Mouse (Mus musculus): ENCODE measurements at regions not wholly inside any gene's neighbourhood (a gene's known extent, or its start where the extent isn't known, plus 50 kb on each side); places are given as distances from the start of the nearest gene placed in this dataset.

DNA sequence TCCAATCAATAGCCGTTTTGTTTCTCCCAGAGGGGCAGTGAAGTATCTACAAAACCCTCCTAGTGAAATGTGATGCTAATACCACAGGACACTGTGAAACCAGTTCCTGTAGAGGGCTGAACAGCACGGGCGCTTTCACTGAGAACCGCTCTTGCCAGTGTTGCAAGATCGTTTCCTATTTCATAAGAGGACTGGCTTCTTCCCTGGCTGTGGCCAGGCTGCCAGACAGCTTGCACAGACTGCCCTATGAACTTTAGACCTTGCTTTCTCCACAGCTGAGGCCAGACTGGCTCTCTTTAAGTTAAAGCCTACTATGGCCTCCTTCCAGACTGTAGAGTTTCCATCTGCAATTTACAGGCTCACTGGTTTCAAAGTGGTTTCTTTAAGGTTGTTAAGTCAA lies 173.8 kb upstream of the Prdm1 start:
- in situ Hi-C loops (cut with MboI; ENCODE audit: low pct_unique_long_range_greater_than_20kb in 1 of 2, low sequenced_read_pairs in 2 of 2, unreplicated experiment in 1 of 2), result no loop called here

DNA sequence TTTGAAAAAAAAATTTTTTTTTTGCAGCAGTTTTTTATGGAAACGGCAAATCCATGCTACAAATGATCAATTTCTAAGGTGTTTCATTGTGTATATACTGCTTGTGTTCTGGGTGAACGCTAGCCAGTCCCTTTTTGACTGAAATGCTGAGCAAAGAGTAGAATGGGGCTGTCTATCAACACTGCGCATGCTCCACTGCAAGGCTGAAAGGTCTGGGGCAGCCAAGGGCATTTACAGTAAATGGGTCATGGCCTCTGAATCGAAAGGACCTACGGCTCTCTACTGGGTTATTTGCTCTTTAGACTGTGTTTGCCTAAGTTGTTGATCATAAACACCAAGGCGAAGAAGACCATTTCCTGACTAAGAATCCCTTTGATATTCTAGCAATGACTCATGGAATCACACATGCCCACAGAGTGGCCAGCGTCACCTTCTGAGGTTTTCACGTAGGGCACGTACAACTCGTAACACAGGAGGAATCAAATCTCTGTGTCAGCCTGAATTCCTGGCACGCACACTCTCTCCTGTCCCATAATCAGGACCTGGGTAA lies 171.8 kb upstream of the Prdm1 start:
- in situ Hi-C loops (cut with MboI; ENCODE audit: low pct_unique_long_range_greater_than_20kb in 1 of 2, low sequenced_read_pairs in 2 of 2, unreplicated experiment in 1 of 2), result no loop called here

DNA sequence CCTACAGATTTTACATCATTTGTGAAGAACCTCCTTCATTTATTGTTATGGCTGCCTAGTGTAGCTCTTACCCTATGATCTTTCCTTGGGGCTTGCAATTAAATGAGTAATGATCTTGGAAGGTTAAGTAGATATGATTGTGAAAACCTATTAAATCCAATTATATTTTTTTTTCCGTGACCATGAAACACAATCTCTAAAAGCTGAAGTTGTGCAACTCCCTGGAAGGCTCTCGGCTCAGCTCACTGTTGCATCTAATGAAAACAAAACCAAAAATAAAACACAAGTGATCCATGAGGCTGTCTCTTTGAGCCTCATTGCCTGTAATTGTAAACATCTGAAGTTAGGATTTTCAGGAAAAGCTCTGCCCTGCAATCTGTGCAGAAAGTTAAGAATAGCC lies 169.7 kb upstream of the Prdm1 start:
- in situ Hi-C loops (cut with MboI; ENCODE audit: low pct_unique_long_range_greater_than_20kb in 1 of 2, low sequenced_read_pairs in 2 of 2, unreplicated experiment in 1 of 2), result no loop called here

DNA sequence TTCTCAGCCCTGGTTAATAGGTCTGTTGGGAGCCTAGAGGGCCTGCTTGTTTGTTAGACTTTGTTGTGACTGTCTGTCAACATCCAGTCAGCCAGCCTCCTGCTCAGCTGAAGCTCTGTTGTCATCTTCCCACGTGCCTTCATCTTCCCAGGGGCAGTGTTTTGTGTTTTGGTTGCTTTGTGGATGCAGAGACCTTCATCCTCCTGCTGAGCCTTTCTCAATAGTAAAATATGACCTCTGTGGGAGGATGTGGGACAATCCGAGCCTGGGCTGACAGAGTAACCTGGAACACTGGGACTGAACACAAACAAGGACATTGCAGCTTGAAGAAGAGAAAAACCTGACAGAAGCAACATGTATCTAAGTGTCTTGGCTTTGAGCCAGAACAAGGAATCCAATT lies 168.7 kb upstream of the Prdm1 start:
- in situ Hi-C loops (cut with MboI; ENCODE audit: low pct_unique_long_range_greater_than_20kb in 1 of 2, low sequenced_read_pairs in 2 of 2, unreplicated experiment in 1 of 2), result no loop called here

DNA sequence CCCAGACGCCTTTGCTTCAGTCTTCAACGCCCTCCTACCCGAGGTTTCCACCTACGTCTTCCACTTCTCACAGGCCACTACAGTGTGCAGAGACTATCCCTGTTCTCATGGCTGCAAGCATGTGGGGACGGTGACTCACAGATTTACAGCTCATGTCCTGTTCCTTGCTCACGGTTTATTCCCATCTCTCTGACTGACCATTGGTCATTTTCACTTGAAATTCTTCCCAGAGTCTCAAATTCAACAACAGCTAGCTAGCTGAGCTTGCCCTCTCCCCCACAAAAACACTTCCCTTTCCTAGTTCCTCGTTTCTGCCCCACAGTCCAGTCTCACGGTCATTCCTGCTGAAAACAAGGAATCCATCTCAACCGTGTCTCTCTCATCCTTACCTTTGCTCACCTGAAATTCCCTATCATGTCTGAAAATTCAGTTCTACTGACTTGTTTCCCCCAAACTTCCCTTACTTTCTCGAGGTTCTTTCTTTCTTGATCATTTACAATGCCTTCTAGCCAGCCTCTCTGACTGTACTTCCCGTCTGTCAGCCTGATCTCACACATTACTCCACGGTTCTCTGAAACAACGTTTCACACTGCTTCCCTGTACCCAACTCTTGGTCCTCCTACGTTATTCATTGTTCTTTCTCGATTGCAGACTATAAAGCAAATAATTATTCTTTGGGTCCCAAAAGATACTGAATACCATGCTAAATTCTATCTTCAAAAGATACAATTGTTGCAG lies 163.5 kb upstream of the Prdm1 start:
- in situ Hi-C loops (cut with MboI; ENCODE audit: low pct_unique_long_range_greater_than_20kb in 1 of 2, low sequenced_read_pairs in 2 of 2, unreplicated experiment in 1 of 2), result no loop called here

DNA sequence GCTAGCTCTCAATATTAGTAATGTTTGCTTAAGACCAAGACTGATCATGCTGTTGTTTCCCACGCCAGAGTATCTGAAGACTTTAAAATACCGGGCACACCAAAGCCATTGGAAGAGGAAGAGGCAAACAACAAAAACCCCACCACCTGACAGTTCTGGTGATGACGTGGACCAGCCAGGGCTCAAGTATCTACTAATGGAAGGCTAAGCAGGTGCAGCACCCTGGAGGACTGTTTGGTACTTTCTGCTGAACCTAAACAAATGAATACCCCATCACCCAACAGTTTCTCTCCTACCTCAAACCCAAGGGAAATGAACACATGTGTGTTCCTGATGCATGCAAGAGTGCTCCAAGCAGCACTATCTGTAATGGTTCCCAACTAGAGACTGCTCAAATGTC lies 160.3 kb upstream of the Prdm1 start:
- in situ Hi-C loops (cut with MboI; ENCODE audit: low pct_unique_long_range_greater_than_20kb in 1 of 2, low sequenced_read_pairs in 2 of 2, unreplicated experiment in 1 of 2), result no loop called here

DNA sequence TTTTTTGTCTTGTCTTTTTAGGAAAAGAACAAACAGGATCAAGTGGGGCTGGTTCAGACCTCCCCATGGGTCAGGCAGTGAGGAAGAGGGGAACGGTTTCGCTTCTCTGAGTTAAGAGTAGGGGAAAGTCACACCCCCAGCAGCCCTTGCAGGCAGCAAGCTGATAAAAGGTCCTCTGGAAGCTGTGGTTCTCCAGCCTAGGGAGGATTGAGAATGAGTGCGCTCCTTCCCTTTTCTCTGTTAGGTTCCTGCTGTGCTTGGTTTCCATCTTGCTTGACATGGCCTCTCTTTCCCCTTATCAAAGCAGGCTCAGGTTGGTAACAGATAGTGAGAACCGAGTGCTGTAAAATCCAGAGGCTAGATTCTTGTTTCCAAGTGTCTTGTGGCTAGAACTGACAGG lies 157.8 kb upstream of the Prdm1 start:
- in situ Hi-C loops (cut with MboI; ENCODE audit: low pct_unique_long_range_greater_than_20kb in 1 of 2, low sequenced_read_pairs in 2 of 2, unreplicated experiment in 1 of 2), result no loop called here

DNA sequence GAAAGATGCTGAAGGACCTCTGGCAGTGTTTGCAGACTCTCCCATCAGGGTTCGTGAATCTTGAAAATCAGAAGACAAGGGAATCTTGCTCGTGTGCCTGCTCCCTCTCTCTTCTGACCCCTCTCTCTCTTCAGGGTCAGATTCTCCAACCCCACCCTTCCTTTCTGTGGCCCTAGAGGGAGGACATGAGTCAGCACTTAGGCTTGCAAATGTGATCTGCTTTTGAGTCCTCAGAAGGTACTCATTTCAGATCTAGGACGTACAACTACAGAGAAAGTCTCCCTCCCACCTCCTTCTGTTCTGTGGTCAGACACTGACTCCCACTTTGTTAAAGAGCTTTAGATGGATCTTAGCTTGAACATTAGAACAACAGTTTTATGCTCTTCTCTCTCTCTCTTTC lies 156.9 kb upstream of the Prdm1 start:
- in situ Hi-C loops (cut with MboI; ENCODE audit: low pct_unique_long_range_greater_than_20kb in 1 of 2, low sequenced_read_pairs in 2 of 2, unreplicated experiment in 1 of 2), result no loop called here

DNA sequence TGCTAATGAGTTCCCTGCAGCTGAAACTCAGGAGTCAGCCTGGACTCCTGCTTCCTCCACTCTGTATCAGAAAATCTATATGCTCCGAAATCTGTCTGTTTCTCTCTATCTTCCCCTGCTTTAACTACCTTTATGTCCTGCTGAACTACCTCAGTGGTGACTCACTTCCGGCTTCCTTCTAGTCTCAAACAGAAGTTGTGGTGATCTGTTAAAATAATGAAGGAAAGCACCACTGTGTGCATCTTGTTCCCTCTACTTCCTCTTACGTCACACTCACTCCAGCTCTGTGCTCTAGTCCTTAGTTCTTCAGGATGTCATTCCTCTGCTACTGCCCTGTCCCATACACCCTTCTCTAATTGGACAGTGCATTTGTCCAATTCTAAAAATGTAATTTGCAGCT lies 148.2 kb upstream of the Prdm1 start:
- in situ Hi-C loops (cut with MboI; ENCODE audit: low pct_unique_long_range_greater_than_20kb in 1 of 2, low sequenced_read_pairs in 2 of 2, unreplicated experiment in 1 of 2), result no loop called here

DNA sequence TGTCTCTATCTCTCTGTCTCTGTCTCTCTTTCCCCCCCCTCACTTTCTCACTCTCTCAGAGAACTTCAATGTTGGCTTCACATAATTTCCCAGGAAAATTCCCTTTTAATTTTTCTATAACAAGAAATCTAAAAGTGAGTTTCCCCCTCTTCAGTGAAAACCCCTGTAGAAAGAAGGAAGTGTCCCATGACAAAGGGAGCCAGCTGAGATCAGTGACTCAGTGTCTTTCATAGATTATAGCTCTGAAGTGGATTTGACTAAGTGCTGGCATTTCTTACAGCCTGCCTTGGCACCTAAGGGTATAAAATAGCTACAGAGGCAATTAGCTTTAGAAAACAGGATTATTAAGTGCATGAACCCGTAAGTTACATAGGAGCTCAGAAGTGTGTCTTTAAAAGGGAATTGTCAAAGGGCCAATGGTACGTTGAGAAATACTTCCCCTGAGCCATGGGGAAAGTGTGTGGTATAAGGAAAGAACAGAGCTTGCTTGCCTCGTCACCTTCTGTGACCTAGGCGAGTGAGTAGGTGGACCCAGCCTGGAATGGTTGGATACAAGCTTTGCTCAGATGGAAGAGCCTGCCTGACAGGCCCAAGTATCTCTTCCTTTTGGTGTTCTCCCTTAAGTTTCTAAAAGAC lies 137.3 kb upstream of the Prdm1 start:
- in situ Hi-C loops (cut with MboI; ENCODE audit: low pct_unique_long_range_greater_than_20kb in 1 of 2, low sequenced_read_pairs in 2 of 2, unreplicated experiment in 1 of 2), result no loop called here

DNA sequence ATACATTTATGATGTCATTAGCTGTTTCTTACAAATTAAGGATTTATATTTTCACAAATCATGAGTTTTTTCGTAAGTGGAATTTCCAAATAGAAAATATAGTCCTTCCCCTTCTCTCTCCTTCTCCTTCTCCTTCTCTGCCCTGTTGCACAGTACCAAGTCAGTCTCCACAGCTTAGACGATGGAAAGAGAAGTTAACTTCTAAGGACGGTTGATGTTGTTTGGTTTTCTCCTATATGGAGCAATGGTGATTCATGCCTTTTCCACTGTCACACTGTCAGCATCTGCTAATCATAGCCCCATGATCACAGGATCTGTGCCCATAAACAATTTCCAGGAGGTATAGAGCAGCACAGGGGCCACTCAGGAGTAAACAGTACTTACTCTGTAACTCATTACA lies 131.2 kb upstream of the Prdm1 start:
- in situ Hi-C loops (cut with MboI; ENCODE audit: low pct_unique_long_range_greater_than_20kb in 1 of 2, low sequenced_read_pairs in 2 of 2, unreplicated experiment in 1 of 2), result no loop called here

DNA sequence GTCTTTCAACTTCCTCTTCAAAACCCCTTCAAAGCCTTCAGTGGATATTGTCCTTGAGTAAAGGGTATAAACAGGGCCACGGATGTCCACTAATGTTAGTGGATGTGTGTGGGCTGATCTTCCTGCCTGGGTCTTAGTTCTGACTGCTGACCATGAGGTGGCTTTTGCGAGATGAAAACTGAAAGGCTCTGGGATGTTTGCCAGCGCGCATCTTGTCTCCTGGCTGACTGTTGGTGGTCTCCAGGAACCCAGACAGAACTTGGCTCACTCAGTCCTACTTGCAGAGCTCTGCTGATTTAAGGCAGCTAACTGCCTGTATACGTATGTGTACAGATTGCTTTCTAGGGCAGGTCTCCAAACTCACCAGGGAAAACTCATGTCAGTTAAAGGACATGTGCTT lies 125.5 kb upstream of the Prdm1 start:
- in situ Hi-C loops (cut with MboI; ENCODE audit: low pct_unique_long_range_greater_than_20kb in 1 of 2, low sequenced_read_pairs in 2 of 2, unreplicated experiment in 1 of 2), result no loop called here

DNA sequence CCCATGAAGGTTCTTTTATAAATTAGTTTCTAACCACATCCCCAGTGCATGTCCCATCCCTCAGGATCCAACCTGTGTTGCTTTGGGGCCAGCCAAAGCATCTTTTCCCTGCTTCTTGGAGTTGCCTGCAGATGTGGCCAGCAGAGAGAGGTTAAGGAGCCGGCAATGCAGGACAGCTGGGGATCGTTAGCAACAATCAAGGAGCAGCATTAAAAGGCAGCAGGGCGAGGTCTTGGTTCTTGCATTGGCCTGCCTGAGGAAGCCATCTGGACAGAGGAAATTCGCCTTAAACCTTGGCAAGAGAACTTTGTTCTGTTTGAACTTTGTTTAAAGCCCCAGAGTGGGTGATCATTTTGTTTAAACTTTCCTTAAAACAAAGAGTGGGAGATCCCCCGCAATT lies 118.7 kb upstream of the Prdm1 start:
- in situ Hi-C loops (cut with MboI; ENCODE audit: low pct_unique_long_range_greater_than_20kb in 1 of 2, low sequenced_read_pairs in 2 of 2, unreplicated experiment in 1 of 2), result no loop called here

DNA sequence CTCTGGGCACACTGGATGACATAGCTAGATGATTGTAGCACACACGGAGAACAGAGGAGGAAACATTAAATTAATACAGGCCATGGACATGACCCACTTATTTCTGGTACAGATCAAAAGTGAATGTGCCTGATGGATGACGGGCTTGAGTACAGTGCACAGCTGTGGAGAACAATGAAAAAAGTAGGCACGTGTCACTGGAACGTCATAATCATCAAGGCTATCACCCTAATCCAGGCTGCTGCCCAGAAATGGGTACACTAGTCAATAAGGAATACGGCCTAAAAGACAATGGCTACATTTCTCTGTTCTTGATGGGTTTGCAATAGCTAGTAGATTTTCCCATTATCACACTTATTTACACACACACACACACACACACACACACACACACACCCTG lies 118.3 kb upstream of the Prdm1 start:
- in situ Hi-C loops (cut with MboI; ENCODE audit: low pct_unique_long_range_greater_than_20kb in 1 of 2, low sequenced_read_pairs in 2 of 2, unreplicated experiment in 1 of 2), result no loop called here

DNA sequence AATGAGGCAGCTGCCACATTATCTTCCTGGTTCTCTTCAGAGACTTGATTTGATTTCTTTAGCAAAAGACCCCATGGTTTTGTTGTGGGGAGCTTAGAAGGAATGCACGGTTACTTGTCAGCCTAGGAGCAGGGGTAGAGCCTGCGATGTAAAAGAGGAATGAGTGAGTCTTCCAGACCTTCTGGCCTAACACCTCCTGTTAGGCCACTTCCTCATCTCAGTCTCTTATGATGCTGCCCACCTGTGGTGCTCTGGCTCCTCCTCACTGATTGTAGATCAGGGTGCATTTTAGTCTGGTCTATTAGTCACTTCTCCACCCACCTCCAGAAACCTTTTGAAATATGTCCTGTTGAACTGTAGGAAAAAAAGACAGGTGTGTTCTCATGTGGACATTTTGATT lies 113.3 kb upstream of the Prdm1 start:
- in situ Hi-C loops (cut with MboI; ENCODE audit: low pct_unique_long_range_greater_than_20kb in 1 of 2, low sequenced_read_pairs in 2 of 2, unreplicated experiment in 1 of 2), result no loop called here

DNA sequence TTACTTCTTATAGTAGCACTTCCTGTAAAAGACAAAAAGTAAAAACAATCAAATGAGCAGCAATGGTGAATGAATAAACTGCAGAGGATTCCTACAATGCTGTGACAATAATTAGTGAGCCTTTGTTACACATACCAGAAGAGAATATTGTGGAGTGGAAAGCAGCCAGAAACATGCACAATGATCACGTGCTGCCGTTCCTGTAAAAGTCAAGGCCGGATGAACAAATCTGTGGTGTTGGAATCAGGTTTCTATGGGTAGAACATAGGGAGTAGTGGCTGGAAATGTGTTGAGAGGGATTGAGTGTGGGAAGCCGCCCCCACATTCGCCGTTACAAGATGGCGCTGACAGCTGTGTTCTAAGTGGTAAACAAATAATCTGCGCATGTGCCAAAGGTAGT lies 112.3 kb upstream of the Prdm1 start:
- in situ Hi-C loops (cut with MboI; ENCODE audit: low pct_unique_long_range_greater_than_20kb in 1 of 2, low sequenced_read_pairs in 2 of 2, unreplicated experiment in 1 of 2), result no loop called here

DNA sequence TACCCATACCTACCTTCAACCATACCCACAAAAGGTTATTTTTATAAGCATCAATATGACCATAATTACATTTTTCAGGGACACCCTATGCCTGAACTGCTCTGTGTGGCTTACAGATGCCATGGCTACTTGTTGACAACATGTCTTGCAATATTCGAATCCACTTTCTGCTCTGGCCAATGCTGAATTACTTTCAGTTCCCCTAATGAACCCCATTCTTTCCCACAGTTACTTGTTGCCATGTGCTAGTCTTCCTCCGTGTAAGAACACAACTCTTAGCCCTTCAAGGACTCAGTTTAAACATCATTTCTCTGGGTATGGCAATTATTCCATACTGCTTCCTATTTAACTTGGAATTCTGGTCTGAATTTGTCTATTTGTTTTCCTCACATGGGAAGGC lies 110.4 kb upstream of the Prdm1 start:
- in situ Hi-C loops (cut with MboI; ENCODE audit: low pct_unique_long_range_greater_than_20kb in 1 of 2, low sequenced_read_pairs in 2 of 2, unreplicated experiment in 1 of 2), result no loop called here

DNA sequence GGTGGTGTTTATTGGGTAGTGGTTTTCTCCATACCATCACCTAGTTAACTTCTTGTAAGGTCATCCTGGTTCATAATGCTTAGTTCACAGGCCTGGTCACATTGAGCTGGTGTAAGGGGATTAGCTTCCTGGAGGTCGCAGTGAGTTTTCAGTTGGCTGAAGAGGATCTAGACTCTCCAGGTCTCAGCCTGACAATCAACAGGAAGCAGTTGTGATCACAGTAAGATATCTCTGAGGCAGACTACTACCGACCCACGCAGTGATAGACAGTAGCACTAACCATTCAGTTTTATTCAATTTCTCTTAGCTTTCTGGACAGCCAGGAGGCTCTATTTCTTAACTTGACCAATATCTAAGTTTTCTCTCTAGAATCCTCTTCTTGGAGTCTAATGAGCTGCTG lies 108.5 kb upstream of the Prdm1 start:
- in situ Hi-C loops (cut with MboI; ENCODE audit: low pct_unique_long_range_greater_than_20kb in 1 of 2, low sequenced_read_pairs in 2 of 2, unreplicated experiment in 1 of 2), result no loop called here

DNA sequence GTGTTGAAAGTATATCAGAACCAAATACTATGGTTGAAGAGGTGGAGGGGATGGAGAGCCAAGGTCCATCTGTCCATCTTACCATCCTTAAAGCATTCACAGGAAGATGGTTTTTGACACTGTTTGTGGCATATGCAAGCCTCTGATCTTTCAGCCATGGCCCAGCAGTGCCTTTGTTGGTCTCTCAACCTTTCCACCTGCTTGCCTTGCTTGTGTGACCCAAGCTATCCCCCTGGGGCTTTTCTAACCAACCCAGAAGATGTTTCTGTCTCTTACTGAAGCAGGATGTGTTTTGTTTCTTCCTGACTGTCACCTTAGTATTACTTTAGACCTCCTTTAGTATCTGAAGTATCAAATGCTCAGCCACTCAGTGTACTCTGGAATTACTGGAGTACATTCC lies 107.8 kb upstream of the Prdm1 start:
- in situ Hi-C loops (cut with MboI; ENCODE audit: low pct_unique_long_range_greater_than_20kb in 1 of 2, low sequenced_read_pairs in 2 of 2, unreplicated experiment in 1 of 2), result no loop called here

DNA sequence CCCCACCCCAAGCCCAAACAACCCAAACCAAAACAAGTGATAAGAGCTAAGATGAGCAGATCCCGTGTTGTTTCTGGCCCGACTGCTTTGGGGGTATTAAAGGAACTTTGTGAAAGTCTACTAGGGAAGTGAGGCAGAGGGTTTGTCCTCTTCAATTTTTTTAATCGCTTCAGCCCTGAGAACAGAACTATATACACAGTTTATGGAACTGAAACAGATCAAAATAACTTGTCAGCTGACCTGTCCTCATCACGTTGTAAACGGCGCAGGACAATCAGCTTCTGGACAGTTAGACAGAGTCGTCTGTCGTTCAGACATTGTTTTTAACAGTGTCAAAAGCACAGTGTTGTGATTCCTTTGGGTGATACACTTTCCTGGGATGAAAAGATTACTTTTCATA lies 103.3 kb upstream of the Prdm1 start:
- in situ Hi-C loops (cut with MboI; ENCODE audit: low pct_unique_long_range_greater_than_20kb in 1 of 2, low sequenced_read_pairs in 2 of 2, unreplicated experiment in 1 of 2), result no loop called here

Data from mouse embryonic stem cell (cell line).